Mouse (Mus musculus) heart, embryonic 11.5 days (tissue): ENCODE results near the gene Neurl2. TPM values are rescaled to one million over a fixed set of nuclear protein-coding genes. Genes with fewer than 3 reads are reported as not detected.
"Not testable (repeated sequence)": the region's sequence is repeated elsewhere in the genome, so short reads cannot be mapped to it uniquely, and the experiment has no call there.

Experiments used
- ATAC-seq: fragments of 200-750 bp; cut with Nextera tagmentation; replicated peaks from 2 replicates; pipeline ENCODE4 v1.8.0; 2017; ENCODE audit warnings: moderate library complexity; ENCODE audit not compliant: insufficient number of reproducible peaks, low FRiP score, low TSS enrichment
- H3K27ac ChIP-seq: fragments of 300-500 bp; sonication (generic); 2 replicates; pipeline ENCODE4 v1.5.1; 2014; ENCODE audit warnings: mild to moderate bottlenecking, low read depth, low read length
- H3K27me3 ChIP-seq: fragments of 300-500 bp; sonication (generic); 2 replicates; pipeline ENCODE4 v1.6.1; 2014; ENCODE audit warnings: mild to moderate bottlenecking, low read length, mixed read lengths; ENCODE audit not compliant: control insufficient read depth, insufficient read depth
- H3K36me3 ChIP-seq: fragments of 300-500 bp; sonication (generic); 2 replicates; pipeline ENCODE4 v1.6.1; 2014; ENCODE audit warnings: mild to moderate bottlenecking, low read length, moderate library complexity, mixed read lengths; ENCODE audit not compliant: control insufficient read depth, insufficient read depth
- H3K4me1 ChIP-seq: fragments of 300-500 bp; sonication (generic); 2 replicates; pipeline ENCODE4 v1.6.1; 2014; ENCODE audit warnings: low read length; ENCODE audit not compliant: control insufficient read depth, insufficient read depth
- H3K4me2 ChIP-seq: fragments of 300-500 bp; sonication (generic); 2 replicates; pipeline ENCODE4 v1.6.1; 2014; ENCODE audit warnings: mild to moderate bottlenecking, moderate library complexity
- H3K4me3 ChIP-seq: fragments of 300-500 bp; sonication (generic); 2 replicates; pipeline ENCODE4 v1.5.1; 2014; ENCODE audit warnings: low read depth, low read length
- H3K9ac ChIP-seq: fragments of 300-500 bp; sonication (generic); 2 replicates; pipeline ENCODE4 v1.6.1; 2014; ENCODE audit warnings: mild to moderate bottlenecking, low read depth, low read length, moderate library complexity
- H3K9me3 ChIP-seq: fragments of 300-500 bp; sonication (generic); replicated peaks from 2 replicates; pipeline ENCODE4 v1.6.1; 2016; ENCODE audit warnings: low read length; ENCODE audit not compliant: control insufficient read depth
- WGBS: fragments of 180-500 bp; shearing (Covaris S2); extraction: QIAGEN DNeasy Blood & Tissue Kit; methylation state at CpG from one replicate; pipeline ENCODE4 v1.1.7; 2014; ENCODE audit not compliant: insufficient replicate concordance; 5-methylcytosine and 5-hydroxymethylcytosine counted together
- polyA plus RNA-seq: library from polyadenylated mRNA; unstranded; fragments of >200 nt; fragmentation: Nextera tagmentation; extraction: Ambion mirVana; gene quantifications from 2 replicates; pipeline ENCODE4 v1.2.1, GENCODE M21; 2014

The Neurl2 gene
- 41.9 and 43.2 TPM in 2 replicates for polyA plus RNA-seq

DNA sequence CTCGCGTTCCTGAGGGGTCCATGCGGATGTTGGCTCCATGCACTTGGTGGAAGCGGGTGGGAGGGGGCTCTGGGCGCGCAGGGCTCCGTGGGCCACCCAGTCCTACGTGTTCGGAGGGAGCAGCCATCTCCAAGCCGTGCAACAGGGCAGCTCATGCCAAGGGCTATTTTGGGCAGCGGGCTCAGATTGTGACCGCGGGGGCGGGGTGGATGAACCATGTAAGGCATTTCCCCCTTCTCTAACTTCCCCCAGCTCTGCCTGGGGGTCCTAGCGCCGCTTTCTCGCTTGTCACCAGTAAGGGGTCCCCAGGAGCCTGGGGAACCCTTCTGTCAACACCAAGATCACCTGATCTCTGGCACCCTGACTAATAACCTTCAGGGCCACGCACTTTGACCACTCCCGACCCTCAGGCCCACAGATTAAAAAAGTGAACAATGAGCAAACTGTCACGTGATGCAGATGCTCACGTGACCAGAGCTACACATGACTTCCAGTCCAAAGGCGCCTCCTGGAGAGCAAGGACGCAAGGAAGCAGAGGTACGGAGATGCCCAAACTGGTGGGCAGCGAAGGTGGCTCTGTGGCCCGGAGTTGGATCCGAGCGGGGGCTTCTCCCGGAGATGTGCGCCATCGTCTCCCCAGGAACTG, at the start of gene Neurl2:
Gene Neurl2, minus strand, starts transcription at position 143 of the 646 bp plus-strand sequence.
- WGBS, result under 1% methylated on average over 31 of the region's 31 CpGs
- Histone ChIP-seq H3K27me3 (no peaks in the 10 kb centered on the region), H3K4me1 (peaks cover 10% of the 10 kb centered on the region), H3K9me3 (no peaks in the 10 kb centered on the region), H3K4me2 (peak within 1 kb of the TSS; percentile 98), H3K4me3 (peak within 1 kb of the TSS; percentile 72), H3K36me3 (peaks cover 10% of the 10 kb centered on the region), H3K27ac (peak within 1 kb of the TSS; percentile 97), H3K9ac (peak within 1 kb of the TSS; percentile 96)
- ATAC-seq, result peak; percentile 76

DNA sequence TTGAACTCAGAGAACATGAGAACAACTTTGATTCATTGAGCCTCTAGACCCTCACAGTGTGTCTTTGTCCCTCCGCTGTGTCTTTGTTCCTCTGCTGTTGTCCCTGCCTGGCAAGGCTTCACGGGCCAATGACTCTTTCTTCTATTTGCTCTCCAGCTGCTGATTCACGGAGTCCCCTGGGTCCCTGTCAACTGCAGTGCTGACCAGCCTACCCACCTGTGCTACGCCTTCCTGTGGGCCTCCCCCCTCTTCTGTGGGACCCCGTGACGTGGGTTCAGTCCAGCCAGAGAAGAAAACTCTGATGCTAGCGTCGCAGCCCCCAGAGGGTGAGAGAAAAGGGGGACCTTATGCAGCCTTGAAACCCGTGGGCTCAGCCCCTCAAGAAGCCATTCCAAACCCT, 49.4 kb upstream of the Neurl2 start:
- Histone ChIP-seq H3K9ac (no peak overlapping the region), H3K27ac (no peak overlapping the region), H3K36me3 (peaks cover 19% of the 10 kb centered on the region), H3K9me3 (no peaks in the 10 kb centered on the region), H3K27me3 (no peaks in the 10 kb centered on the region), H3K4me3 (no peak overlapping the region), H3K4me1 (no peaks in the 10 kb centered on the region), H3K4me2 (no peak overlapping the region)
- no peak for ATAC-seq
- WGBS, result 91% methylated on average over 9 of the region's 9 CpGs

DNA sequence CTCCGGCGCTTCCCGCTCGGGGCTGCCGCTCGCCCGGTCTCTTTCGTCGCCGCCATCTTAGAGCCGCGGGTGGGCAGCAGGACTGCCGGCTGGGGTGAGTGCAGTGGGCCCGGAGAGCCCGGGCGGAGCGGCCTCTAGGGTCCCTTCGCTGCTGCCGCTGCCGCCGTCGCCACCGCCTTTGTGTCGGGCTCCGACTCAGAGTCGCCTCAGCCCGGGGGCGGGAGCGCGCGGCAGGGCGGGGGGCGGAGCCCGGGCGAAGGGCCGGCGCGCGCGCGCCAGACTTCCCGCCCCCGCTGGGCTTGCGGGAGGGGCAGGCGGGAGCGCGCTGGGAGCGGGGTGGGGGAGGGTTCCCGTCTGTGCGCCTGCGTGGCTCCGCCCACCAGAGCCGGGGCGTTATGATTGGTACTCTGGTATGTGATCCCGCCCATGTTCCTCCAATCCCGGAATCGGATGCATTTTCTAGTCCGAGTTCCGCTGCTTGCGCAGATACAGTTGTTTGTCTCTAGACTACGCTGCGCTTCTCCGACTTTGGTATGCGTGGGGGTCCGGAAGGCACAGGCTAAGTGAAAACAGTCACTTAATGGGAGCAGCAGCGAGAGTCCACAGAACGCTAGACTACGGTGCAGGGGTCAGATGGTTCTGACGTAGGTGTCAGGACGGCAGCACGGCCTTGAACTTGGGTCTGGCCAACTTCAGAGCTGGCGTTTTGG, 46.5 kb upstream of the Neurl2 start:
- H3K4me1 ChIP-seq, result peaks cover 2% of the 10 kb centered on the region
- peak overlapping the region; percentile 96 for H3K4me3 ChIP-seq
- peak overlapping the region; percentile 100 for H3K27ac ChIP-seq
- under 1% methylated on average over 56 of the region's 72 CpGs for WGBS
- H3K4me2 ChIP-seq, result peak overlapping the region; percentile 97
- H3K36me3 ChIP-seq, result peaks cover 3% of the 10 kb centered on the region
- H3K9ac ChIP-seq, result peak overlapping the region; percentile 100
- no peaks in the 10 kb centered on the region for H3K27me3 ChIP-seq
- peak; percentile 89 for ATAC-seq
- no peaks in the 10 kb centered on the region for H3K9me3 ChIP-seq

DNA sequence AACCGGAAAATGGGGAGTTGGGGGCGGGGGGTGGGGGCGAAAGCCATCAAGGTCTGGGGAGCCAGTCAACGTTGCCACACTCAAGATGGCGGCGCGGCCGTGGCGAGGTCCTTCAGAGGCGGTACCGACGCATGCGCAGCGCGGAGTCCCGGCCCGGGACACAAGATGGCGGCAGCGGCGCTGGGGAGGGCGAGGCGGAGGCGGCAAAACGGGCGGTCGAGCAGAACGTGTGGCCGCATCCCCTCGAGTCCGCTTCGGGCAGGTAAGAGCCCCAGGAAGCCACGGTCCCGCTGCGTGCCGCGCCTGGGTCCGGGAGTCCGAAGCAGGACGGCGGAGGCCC, 45.9 kb upstream of the Neurl2 start, which contains the start of gene Pcif1:
Gene Pcif1, plus strand, starts transcription at position 77 of the 340 bp plus-strand sequence.
- Histone ChIP-seq H3K4me3 (peak within 1 kb of the TSS; percentile 96), H3K4me1 (peaks cover 7% of the 10 kb centered on the region)
- under 1% methylated on average over 36 of the region's 40 CpGs for WGBS

DNA sequence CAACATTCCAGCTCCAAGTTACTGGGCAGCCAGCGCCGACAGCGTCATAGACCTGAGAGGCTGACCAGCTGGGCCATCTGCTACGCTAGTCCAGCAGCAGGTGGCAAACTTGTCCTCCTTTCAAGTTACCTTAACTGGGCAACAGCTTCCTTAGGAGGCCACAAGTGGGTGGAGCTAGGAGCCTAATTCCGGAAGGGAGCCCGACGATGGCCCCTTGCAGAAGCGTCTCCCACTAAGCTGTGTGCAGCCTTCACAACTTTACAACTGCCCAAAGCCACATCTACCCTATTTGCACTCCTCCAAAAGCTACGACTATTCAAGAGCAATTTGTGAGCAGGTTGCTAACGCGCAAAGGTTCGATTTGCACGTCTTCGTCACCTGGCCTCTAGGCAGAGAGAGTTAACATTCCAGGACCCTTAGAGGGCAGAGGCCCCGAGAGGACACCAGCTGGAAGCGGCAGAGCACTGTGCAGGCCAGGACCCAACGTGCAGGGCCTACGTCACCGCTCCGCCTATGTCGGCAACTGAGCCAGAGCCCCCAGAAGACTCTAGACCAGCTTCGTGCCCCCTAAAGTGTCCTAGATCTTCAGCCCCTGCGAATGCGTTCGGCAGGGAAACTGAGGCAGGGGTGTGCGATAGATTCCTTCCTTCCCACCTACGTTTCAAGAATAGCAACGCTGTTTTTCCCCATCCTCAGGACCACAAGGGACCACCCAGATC, 45.4 kb upstream of the Neurl2 start:
- Histone ChIP-seq H3K36me3 (no peaks in the 10 kb centered on the region), H3K9ac (peak overlapping the region; percentile 100), H3K4me1 (peaks cover 13% of the 10 kb centered on the region), H3K9me3 (no peaks in the 10 kb centered on the region), H3K4me2 (peak overlapping the region; percentile 97), H3K27me3 (no peaks in the 10 kb centered on the region), H3K4me3 (peak overlapping the region; percentile 96), H3K27ac (peak overlapping the region; percentile 100)
- ATAC-seq, result peak; percentile 43; the same call in 1 of the 2 replicates
- WGBS, result 1% methylated on average over 28 of the region's 28 CpGs

More for the DNA sequence above, 45.9 kb upstream of the Neurl2 start, which contains the start of gene Pcif1:
- H3K27ac ChIP-seq, result peak within 1 kb of the TSS; percentile 100
- H3K9ac ChIP-seq, result peak within 1 kb of the TSS; percentile 100
- no peaks in the 10 kb centered on the region for H3K9me3 ChIP-seq
- peaks cover 3% of the 10 kb centered on the region for H3K36me3 ChIP-seq
- ATAC-seq, result peak; percentile 84
- peak within 1 kb of the TSS; percentile 97 for H3K4me2 ChIP-seq
- H3K27me3 ChIP-seq, result no peaks in the 10 kb centered on the region

DNA sequence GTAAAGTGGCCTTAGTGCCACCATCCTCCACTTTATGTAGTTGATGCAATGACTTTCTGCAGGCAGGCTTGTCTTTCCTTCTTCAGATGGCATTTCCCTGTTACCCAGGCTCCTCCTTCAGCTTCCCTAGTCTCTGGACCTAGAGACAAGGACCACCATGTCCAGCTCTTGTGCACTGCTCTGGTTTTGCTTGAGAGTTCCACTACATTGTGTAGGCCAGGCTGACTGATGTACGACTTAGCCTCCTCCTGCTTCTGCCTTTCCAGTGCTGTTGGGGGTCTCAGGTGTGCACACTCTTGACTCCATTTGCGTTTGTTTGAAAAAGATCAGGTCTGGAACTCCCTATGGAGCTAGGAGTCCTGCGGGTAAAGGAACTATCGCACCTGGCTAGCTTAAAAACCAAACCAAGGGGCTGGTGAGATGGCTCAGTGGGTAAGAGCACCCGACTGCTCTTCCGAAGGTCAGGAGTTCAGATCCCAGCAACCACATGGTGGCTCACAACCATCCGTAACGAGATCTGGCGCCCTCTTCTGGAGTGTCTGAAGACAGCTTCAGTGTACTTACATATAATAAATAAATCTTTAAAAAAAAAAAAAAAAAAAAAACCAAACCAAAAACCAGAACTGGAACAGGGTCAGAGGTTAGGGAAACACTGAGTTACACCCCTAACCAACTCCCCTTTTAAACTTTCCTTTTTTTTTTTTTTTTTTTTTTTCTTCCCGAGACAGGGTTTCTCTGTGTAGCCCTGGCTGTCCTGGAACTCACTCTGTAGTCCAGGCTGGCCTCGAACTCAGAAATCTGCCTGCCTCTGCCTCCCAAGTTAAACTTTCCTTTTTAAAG, 44.3 kb upstream of the Neurl2 start:
- Histone ChIP-seq H3K4me2 (peak overlapping the region; percentile 97), H3K4me1 (peaks cover 13% of the 10 kb centered on the region)
- not testable (repeated sequence) for H3K36me3 ChIP-seq, H3K9me3 ChIP-seq, H3K27me3 ChIP-seq, H3K4me3 ChIP-seq, H3K9ac ChIP-seq, ATAC-seq, H3K27ac ChIP-seq
- 76% methylated on average over 11 of the region's 11 CpGs for WGBS

DNA sequence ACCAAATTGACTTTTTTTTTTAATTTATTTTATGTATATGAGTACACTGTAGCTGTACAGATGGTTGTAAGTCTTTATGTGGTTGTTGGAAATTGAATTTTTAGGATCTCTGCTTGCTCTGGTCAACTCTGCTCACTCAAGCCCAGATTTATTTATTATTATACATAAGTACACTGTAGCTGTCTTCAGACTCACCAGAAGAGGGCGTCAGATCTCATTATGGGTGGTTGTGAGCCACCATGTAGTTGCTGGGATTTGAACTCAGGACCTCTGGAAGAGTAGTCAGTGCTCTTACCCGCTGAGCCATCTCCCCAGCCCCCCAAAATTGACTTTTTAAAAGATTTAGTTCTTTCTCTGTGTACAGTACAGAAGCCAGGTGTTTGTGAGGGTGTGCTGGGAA, 42.4 kb upstream of the Neurl2 start:
- 36% methylated on average over 2 of the region's 2 CpGs for WGBS
- H3K36me3 ChIP-seq, H3K27me3 ChIP-seq, H3K27ac ChIP-seq, H3K4me3 ChIP-seq, ATAC-seq, H3K9me3 ChIP-seq, H3K4me2 ChIP-seq, H3K9ac ChIP-seq: not testable (repeated sequence)
- H3K4me1 ChIP-seq, result peaks cover 13% of the 10 kb centered on the region

DNA sequence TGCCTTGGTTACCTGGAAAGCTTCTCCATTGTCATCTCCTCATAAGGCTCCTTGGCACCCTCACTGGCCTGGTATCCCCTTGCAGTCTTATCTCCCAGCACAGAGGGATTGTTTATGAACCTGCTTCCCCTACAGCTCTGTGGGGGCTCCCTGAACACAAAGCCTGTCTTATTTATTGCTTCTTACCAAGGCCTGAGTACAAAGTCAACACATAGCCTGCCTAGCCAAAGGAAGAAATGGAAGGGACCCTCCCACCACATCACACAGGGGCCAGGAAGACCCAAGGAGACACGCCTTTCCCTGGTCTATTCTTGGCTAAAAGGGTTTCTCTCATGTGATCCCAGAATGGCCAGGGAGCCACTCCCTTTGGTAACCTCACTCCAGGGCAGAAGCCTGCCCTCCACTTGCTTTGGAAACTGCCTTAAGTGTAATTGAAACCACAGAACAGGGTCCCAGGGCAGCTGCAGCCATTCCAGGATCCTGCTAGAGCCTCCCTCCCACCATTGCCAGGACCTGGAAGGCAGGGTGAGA, 41.0 kb upstream of the Neurl2 start:
- Histone ChIP-seq H3K27me3 (no peaks in the 10 kb centered on the region), H3K4me1 (peaks cover 13% of the 10 kb centered on the region), H3K9ac (0 out of 2 replicates have a peak overlapping the region, but pooled peaks have one; percentile 28), H3K4me3 (no peak overlapping the region), H3K9me3 (no peaks in the 10 kb centered on the region), H3K36me3 (no peaks in the 10 kb centered on the region), H3K4me2 (no peak overlapping the region), H3K27ac (peak overlapping the region; percentile 71)
- ATAC-seq, result no peak
- 15% methylated on average over 1 of the region's 1 CpGs for WGBS
